Mouse (Mus musculus) right cerebral cortex, postnatal 10 days (tissue): ENCODE measurements around the gene Rgp1.

Source experiments
- DNase-seq, 2 experiments: peaks; one replicate each; pipeline ENCODE4 v3.0.0; 2021; ENCODE audit warnings: low spot score in 2 of 2

Gene Rgp1

DNA sequence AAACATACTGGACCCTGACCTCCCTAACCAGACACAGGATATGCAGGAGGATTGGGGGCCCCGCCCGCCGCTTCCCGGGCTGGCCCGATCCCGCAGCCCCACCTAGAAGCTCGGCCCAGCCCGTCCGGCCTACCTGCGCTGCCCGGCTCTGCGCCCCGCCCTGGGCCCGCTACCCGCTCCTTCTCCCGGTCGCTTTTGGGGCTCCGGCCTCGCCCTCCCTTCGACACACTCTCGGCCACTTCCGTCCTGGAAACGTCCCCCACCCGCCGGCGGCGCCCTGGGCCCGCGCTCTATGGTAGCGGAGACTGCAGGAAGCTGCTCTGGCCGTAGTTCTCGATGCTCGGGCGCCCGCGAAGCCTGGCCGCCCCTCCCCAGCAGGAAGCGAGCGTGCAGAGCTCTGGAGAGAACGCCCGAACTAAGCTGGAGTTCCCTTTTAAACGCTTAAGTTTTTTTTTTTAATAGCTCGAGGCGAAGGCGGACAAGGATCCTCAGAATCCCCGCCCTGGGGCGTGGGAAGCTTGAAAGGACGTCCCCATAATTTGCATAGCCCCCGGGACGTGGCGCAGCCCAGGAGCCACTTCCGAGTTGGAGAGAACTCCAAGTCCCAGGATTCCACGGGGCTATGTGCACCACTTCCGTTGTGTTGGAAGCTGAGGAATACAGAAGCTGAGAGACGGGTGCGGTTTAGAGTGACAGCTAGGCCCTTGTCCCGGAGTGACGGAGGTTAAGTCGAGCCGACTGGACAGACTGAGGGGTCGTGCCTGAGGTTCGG is 16.3 kb upstream of the Rgp1 start, which contains the start of the genes Creb3 and Tln1:
Creb3 (plus strand) TSS at position 336 of the 772 bp plus-strand sequence.
Tln1 (minus strand) TSS at position 695 of the 772 bp plus-strand sequence.
- peak; percentile 95 to 97 for DNase-seq

DNA sequence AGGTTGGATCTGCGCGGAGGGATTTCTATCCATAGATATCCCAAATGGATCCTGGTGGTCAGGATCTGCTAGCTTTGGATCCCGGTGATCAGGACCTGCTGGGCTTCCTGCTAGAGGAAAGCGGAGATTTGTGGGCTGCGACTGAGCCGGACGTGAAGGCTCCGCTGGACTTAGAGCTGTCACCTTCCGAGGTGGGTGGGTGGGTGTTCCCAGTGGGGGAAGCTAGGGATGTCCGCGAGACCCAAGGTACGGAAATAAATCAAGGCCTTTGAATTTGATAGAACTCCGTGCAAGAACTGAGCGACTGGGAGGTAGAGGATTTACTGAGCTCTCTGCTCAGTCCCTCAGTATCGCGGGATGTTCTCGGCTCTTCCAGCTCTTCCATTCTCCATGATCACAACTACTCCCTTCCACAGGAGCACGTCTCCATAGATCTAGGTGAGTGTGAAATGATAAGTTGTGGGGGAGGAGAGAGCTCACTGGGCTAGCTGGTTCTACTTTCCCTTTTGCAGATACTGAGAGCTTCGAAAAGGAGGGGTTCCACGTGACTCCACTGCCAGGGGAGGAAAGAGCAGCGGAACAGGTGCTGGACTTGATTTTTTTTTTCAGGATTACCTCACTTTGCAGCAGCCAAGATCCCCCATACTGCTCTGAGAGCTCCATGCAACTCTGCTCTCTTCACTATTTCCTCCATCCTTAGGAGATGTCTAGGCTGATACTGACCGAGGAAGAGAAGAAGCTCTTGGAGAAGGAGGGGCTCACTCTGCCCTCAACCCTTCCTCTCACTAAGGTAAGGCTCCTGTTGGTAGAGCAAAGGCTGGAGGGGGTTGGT is 15.5 kb upstream of the Rgp1 start:
- DNase-seq = no peak

DNA sequence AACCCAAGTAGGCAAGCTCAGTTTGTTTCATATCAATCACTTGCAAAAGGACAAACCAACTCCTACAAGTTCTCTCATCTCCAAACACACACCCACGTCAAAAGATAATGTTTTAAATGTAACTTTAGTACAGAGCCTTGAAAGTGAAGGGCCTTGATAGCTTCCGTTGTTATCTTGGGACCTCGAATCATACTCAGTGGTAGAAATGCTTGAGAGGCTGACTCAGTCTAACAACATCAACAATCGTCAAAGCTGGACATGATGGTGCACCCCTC is 15.0 kb upstream of the Rgp1 start:
- no peak for DNase-seq

DNA sequence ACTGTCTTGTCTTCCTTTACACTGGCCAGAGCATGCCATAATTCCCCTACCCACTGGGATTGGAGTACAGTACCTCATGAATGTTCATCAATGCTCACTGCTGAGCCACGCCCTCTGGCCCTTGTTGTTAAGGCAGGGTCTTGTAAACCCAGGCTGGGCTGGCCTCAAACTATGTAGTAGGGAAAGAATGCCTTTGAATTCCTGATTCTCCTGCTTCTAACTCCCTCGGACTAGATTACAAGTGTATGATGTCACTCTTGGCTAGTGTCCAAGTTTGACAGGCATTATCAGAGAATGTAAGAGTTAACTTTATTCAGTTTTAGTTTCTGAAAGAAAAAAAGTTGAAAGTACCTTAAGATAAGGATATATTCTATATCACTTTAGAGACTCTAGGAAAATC is 14.3 kb upstream of the Rgp1 start:
- DNase-seq = no peak

DNA sequence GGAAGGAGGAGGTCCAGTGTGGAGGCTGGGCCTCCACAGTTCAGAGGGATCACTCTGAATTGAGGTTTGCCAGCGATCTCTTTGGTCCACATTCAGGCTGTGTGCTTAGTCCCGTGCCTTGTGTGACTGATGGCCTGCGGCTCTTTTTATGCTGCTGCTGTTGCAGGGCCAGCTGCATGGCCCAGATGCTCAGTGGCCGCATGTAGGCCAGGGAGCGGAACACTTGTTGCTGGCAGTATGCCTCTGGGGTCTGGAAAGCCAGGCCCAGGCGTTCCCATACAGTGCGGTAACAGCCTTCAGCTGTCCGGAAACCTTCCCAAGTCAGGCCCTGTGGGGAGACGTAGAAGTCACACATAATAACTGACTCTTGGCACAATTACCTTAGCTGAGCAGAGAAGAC is 11.4 kb upstream of the Rgp1 start:
- DNase-seq = no peak

DNA sequence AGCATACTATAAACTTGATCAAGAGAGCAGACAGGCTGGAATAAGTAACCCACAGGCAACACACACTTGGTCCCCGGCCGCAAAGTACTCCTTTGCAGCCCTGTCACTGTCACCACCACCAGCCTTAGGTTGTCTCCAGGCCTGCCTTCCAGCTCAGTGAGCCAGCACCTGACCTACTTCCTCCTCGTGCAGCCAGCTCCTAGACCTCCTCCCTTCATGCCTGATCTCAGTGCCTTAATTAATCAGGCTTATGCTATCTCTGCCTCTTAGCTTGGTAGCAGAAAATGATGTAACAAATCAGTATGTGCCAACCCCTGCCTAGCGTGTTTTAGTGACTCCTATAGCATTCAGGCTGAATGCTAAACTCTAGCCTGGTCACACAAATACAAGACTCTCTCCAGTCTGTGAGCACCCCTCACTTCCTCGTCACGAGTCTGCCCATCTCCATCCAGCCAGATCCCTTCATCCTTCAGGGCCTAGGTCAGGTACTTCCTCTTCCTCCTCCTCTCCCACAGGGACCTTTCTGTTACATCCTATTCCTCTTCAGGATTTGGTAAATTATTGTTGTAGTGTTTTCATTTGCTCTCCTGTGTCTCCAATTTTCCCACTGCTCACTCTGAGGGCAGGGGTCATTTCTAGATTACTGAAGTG is 7.0 kb upstream of the Rgp1 start:
- DNase-seq = no peak

DNA sequence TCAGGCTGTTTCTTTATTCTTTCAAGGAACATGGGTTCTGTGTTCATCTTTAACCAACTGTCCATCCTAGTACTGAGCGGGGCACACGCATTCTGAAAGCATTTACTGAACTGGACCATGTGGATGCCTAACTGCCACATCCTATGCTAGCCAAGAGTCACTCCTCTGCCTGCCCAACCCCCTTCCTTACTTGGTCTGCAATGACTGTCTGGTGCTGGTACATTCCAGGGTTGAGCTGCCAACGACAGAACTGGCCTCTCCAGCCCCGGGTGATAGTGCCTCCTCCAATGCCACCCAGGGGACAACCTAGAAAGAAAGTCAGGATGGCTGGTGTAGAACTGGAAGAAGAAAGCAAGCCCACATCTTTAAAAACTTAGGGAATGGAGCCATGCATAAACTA is 5.0 kb upstream of the Rgp1 start:
- DNase-seq = peak in 1 of 2 experiments; percentile 13

DNA sequence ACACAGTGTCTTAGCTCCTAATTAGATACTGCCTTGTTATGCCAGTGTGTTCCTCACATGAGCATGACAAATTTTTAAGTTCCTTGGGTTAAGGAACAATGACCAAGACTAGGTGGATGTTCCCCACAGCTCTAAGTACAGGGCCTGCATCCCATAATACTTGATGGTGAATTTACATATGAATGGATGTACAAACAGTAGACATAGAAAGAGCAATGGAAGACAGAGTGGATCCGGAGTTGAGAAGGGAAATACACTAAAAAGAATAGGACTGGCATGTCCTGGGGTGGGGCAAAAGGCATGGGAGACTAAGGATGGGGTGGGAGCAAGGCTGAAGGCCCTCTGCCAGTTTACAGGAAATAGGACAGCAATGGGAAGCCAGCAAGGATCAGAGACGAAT is 3.2 kb upstream of the Rgp1 start:
- DNase-seq = no peak

DNA sequence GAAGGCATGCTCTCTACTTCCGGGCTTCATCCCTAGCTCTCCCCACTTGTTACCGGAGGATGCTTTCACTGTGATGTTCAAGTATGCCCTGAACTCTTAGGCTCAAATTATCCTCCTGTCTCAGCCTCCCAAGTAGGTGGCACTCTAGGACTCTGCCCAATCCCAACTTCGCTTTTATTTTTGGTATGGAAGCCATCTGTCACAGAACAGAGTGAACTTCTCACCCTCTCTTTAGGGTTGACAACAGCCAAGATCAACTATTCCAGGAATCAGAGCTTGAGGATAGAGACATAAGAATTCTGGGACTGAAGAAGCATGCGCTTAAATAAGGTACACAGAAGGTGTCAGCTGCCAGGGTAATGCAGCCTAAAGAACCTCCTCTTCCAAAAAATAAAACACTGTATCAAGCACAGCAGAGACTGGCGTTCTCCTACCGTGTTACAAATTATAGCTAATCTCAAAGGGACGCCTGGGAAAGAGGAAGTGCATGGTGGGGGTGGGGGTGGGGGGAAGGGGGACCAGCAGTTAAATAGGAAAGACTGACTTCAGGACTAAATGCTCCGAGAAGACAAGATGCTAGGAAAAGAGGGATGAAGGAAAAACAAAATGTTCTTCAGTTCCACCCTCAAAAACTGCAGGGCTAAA is 1.2 kb upstream of the Rgp1 start:
- DNase-seq = peak in 1 of 2 experiments; percentile 14

DNA sequence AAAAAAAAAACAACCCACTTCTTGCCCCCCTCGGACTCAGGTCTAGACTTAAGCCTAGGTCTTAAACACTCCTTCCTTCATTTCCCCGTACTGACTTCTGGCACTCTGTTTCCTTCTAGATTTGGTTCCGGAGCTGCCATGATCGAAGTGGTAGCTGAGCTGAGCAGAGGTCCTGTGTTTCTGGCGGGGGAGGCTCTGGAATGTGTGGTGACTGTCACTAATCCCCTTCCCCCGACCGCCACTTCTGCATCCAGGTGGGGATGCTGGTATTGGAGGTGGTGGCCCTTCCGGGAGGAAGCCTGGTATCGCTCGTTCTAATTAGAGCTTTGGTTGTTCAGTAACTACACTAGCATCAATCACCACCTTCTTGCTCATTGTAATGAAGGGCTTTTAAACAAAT is 741 bp downstream of the Rgp1 start:
- DNase-seq = peak in 1 of 2 experiments; percentile 30

DNA sequence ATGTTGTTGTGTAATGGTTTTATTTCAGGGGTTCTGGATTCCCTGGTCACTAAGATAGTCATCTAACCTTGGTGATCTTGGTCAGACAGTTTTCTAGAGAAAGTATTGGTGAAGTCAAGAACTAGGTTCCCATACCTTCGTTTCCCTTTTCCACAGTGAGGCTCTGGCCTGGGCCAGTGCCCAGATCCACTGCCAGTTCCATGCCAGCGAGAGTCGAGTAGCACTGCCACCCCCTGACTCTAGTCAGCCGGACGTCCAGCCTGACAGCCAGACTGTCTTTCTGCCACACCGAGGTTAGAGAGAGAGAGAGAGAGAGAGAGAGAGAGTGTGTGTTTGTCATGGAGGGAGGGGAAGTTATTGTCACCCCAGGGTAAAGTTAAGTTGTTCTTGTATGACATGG is 1.2 kb downstream of the Rgp1 start:
- DNase-seq = peak in 1 of 2 experiments; percentile 35

DNA sequence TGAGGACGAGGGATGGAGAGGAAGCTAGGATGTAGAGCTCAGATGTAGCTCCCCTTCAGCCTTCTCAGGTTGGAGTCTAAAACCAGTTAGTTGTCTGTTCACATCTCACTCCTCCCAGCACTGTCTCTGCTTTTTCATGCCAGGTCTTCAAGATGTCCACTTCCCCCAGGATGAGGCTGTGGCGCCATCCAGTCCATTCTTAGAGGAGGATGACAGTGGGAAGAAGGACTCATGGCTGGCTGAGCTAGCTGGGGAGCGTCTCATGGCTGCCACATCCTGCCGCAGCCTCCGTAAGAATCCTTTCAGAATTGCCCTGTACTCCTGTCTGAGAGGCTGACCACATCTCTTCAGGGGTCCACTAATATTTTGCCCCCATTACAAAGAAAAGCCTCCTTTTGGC is 2.2 kb downstream of the Rgp1 start:
- no peak for DNase-seq

DNA sequence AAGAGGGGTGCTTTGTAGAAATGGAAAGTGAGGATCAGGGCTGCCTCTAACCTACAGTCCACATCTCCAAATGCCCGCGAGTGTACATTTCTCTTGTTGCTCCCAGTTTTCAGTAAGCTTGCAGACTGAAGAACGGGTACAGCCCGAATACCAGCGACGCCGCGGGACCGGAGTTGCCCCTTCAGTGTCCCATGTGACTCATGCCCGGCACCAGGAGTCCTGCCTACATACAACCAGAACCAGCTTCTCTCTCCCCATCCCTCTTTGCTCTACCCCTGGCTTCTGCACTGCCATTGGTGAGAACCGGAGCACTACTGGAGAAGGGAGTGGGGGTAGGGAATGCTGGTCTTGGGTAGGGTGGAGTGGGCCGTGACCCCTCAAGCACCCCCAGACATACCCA is 2.9 kb downstream of the Rgp1 start:
- DNase-seq = peak in 1 of 2 experiments; percentile 28

DNA sequence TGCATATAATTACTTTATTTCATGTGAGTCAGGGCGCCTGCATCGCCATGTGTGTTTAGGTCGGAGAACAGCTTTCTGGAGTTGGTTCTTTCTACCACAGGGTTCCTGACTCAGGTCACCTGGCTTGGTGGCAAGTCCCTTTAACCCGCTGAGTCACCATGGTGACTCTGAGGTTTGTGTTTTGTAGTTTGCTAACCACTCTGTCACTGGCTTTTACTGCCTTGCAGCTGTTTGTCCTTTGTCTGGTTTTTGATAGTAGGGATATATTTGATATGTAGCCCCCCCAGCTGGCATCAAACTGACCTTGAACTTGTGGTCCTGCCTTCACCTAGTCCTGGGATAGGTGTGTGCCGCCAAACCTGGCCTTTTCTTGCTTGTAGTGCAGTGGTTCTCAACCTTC is 3.7 kb downstream of the Rgp1 start:
- DNase-seq = peak in 1 of 2 experiments; percentile 22

DNA sequence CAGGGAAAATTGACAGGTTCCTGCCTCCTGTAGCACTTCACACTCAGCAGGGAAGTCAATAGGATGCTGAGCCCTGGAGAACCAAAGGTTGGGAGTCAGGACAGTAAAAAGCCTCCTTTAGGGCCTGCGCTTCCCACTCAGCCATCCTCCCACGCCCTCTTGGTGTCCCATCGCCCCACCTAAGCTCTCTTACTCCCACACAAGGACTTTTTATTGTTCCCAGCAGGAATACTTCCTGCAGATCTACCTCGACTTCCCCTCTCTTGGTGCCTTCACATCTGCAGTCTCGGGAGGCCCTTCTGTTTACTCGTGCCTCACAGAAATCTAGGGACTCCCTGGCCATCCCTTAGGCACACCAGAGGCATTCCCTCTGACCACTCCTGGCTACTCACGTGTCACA is 4.9 kb downstream of the Rgp1 start:
- DNase-seq = peak in 1 of 2 experiments; percentile 23

DNA sequence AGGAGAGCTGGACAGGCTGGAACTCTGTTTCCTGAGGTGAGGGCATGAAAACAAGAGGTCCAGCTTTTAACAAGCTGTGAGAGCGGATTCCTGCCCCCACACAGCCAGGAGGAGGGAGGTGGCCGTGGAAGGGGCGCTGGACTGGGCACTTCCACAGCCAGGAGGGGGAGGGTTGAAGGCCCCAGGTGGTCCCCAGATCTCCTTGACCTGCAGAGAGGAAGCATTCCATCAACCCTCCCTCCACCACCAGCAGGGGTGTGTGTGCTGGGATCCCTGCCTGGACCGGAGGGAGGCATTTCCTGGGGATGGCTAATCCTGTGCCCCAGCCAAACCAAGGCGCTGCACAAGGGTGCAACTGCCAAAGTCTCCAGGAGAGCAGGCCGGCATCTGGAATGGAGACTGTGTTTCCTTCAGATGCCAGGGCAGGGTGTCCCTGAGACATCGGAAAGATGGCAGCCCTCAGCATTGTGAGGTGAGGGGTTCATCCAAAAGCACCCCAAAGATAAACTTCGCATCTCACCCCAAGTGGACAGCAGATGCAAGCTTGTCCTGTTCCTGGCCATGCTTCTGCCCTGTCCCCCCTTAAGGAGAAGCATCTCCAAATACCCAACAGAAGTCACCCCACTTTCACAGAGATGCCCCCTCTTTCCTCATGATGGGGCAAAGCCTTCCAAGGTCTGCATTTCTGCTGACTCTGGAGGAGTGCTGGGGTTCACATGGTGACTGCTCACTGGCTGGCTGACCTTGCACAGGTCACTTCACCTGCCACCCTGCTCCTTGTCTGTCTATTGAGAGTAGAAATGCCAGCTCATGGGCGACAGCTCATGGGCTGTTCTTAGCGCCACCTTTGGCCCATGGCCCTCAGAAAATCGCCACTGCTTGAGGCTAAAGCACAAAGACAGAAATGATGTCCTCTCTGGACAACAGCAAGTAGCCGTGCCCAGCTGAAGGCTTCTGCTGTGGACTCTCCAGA is 6.2 kb downstream of the Rgp1 start, which contains the start of gene Msmp:
Msmp (minus strand) TSS at position 51 of the 973 bp plus-strand sequence.
- peak in 1 of 2 experiments; percentile 25 for DNase-seq

DNA sequence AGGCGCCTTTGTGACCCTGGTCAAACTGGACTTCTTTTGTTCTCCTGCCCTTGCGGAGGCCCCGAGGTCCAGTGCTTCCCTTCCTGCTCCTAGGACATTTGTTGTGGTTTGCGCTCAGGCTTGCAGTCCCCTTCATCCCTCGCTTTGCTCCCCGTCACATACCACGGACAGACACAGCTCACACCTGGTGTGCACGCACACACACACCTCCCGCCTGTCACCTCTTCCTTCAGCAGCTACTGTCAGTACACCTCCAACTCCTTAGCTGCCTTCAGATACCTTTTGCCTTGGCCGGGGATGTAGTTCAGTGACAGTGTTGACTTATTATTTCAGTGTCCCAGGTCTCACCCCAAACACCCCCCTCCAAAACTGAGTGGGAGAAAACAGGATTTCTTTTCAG is 7.2 kb downstream of the Rgp1 start:
- no peak for DNase-seq

DNA sequence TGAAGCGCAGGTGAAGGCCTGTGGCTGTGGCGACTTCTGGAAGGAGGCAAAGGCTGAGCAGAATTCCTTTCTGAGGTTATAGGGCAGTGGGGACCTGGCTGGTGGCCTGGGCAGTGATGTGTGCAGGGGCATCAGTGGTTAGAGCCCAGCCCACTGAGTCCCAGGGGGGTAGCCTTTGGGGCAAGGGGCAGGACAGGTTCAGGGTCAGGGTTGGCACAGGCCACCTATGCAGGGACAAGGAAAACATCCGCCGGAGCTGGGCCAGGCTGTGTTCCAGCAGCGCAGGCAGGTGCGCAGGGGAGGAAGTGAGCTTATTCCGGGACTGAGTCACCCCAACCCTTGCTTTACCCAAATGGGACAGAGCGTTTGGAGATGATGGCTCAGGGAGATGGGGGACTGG is 7.9 kb downstream of the Rgp1 start:
- DNase-seq = peak; percentile 27 to 28

DNA sequence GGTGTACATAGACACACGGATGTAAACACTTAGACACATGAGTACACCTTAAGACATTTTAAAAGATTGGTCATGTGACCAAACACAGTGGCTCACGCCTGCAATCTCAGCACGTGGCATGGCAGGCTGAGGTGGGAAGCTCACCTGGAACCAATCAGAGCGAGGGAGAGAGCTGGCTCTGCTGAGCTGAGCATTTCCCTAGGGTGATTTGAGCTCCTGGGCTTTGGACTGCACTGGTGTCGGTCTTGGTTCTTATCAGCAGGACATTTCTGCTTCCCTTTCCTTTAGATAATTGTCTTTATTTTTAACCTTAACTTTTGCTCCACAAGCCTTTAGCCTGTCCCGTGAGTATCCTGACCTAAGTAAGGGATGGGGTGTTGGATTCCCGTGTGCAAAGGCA is 9.2 kb downstream of the Rgp1 start:
- no peak for DNase-seq

DNA sequence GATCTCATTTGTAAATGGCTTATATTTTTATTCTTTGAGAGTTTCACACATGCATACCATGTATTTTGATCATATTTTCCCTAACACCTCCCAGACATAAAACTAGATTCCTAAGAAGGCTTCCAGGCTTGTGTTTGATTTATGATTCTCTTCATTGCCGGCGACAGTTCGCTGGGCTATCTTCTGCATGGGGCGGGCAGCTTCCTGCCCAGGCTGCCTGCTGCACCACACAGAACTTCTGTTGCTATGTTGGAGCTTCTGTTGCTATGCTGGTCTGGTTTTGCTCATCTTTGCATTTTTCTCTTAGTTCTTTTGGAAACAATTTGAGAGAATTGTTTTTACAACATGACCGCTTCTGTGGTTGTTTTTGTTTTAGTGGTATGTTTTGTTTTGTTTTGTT is 13.0 kb downstream of the Rgp1 start:
- DNase-seq = peak; percentile 35 to 57

DNA sequence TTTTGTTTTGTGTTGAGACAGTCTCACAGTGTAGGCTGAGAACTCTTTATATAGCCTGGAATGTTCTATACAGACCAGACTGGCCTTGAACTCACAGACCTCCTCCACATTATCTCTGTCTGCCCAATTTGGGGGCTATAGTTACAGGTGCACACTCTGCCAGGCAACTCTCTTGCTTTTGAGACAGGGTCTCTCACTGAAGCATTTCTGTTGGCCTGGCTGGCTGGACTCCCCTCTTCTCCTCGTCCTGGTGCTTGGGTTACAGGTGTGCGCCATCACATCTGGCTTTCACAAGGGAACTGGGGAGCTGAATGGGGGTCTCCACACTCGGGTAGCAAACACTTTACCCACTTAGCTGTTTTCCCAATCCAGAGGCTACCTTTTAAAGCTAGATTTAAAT is 13.4 kb downstream of the Rgp1 start:
- no peak for DNase-seq
